Mouse (Mus musculus): ENCODE measurements around the gene Cryzl1. TPM values are rescaled to one million over a fixed set of nuclear protein-coding genes. Genes with fewer than 3 reads are reported as not detected.
A peak's percentile ranks its signal among the peaks of the same experiment; 100 is the strongest.

Gene Cryzl1
- polyA plus RNA-seq, 1 experiment: 19.2 TPM

- 36% methylated on average over 14 of the region's 14 CpGs for WGBS
- no peak for DNase-seq (ENCODE audit: low read depth, low spot score)
These were observed 34.2 kb downstream of the Cryzl1 start for GRCm38 (mm10) chr16:91694455-91695084.

GRCm38 (mm10) chr16:91689791-91690190 is 39.0 kb downstream of the Cryzl1 start:
- no peak for DNase-seq (ENCODE audit: low read depth, low spot score)
- WGBS: 60% methylated on average over 7 of the region's 7 CpGs

GRCm38 (mm10) chr16:91688619-91689334 is 40.0 kb downstream of the Cryzl1 start, which contains the start of gene Donson:
Gene Donson, minus strand, starts transcription at chr16:91688770.
- 1% methylated on average over 71 of the region's 71 CpGs for WGBS
- peak; percentile 43 for DNase-seq (ENCODE audit: low read depth, low spot score)

- DNase-seq (ENCODE audit: low read depth, low spot score): no peak
- WGBS: 2% methylated on average over 51 of the region's 51 CpGs
These were observed 40.7 kb downstream of the Cryzl1 start for GRCm38 (mm10) chr16:91688023-91688618.

GRCm38 (mm10) chr16:91686369-91686768 is 42.4 kb downstream of the Cryzl1 start:
- 76% methylated on average over 5 of the region's 5 CpGs for WGBS
- no peak for DNase-seq (ENCODE audit: low read depth, low spot score)

DNA sequence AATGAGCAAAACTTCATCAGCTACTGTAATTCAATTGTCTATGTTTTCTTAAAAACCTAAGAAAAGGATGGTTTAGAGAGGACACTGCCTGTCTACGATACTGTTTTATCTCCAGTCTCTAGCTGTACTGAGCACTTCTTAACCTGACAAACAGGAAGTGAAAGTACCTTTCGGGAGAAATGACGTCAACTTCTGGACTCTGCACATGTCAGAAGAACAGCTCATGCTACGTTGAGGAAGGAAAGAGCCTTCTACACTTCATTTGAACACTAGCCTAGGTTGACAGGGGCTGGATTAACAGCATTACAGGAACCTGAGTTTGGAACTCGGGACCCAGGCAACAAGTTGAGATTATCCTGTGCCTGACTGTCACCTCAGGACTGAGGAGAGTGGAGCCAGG is 43.2 kb downstream of the Cryzl1 start:
- DNase-seq (ENCODE audit: low read depth, low spot score): peak; percentile 66
- 32% methylated on average over 5 of the region's 5 CpGs for WGBS

GRCm38 (mm10) chr16:91680656-91681055 is 48.1 kb downstream of the Cryzl1 start:
- 67% methylated on average over 5 of the region's 5 CpGs for WGBS
- DNase-seq (ENCODE audit: low read depth, low spot score): no peak

DNA sequence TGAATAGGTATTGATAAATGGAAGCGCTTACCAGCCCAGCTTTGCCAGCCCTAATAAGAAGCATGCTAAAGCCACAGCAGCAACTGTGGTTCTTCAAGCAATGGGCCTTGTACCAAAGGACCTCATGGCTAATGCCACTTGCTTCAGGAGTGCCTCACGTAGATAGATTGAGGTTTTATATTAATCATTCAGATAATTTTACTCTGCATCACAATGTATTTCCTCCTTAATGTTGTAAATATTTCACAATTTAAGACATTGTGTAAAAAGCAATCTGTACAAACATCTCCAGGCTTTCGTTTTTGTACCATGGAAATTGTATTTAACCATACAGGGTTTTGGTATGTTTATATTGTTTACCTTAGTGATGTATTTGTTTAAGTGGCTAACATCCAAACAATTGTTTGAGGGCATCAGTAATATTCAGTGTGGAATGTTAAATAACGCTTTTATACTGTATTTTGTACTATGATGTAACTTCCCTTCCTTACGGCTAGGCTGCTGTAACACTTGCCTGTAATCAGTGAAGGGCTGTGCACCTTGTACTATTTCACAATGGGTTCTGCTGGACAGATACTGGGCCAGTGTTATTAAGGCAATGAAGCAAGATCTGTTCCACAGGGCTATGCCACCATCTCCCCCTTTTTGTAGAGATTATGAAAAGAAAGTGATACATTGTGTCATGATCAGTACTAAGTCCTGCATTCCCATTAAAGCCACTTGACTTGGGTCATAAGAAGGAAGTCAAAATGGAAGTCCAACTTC is 50.4 kb downstream of the Cryzl1 start:
- no peak for DNase-seq (ENCODE audit: low read depth, low spot score)
- WGBS: 64% methylated on average over 5 of the region's 5 CpGs

- WGBS: 40% methylated on average over 4 of the region's 4 CpGs
- DNase-seq (ENCODE audit: low read depth, low spot score): no peak
These were observed 54.3 kb downstream of the Cryzl1 start for GRCm38 (mm10) chr16:91674500-91674899.

DNA sequence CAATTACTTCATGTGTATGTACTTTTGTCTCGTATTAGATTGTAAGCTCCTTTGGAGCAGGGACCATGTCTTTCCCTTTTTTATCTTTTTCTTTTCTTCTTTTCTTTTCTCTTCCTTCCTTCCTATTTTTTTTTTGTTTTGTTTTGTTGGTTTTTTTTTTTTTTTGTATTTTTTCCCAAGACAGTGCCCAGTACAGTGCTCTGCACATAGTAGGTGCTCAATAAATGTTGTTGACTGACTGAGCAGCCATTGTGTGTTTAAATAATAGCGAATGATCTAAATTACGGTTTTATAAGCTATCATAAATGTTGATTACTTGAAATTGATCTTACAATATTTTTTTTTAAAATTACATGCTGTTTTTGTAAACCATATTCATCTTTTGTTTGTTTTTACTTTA is 65.0 kb downstream of the Cryzl1 start:
- 65% methylated on average over 3 of the region's 3 CpGs for WGBS
- DNase-seq (ENCODE audit: low read depth, low spot score): no peak

GRCm38 (mm10) chr16:91662336-91662735 is 66.4 kb downstream of the Cryzl1 start:
- WGBS: 94% methylated on average over 16 of the region's 16 CpGs
- no peak for DNase-seq (ENCODE audit: low read depth, low spot score)

DNA sequence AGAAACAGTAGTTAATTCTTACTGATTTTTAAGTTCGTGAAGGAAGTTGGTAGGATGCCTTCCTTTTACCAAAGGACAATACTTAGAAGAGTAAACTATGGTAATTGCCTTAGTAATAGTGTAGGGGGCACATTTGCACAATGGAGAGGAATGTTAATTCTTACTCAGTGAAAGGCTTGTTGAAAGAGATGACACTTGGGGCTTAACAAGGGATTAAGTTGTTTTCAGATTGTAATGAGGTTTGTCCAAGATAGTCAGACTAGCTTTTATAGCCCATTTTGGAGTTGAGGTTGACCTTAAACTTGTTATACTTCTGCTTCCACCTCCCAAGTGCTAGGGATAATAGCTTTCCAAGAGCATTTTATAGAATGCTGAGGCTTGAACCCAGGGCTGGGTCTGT is 67.4 kb downstream of the Cryzl1 start:
- 61% methylated on average over 1 of the region's 1 CpGs for WGBS
- DNase-seq (ENCODE audit: low read depth, low spot score): no peak

DNA sequence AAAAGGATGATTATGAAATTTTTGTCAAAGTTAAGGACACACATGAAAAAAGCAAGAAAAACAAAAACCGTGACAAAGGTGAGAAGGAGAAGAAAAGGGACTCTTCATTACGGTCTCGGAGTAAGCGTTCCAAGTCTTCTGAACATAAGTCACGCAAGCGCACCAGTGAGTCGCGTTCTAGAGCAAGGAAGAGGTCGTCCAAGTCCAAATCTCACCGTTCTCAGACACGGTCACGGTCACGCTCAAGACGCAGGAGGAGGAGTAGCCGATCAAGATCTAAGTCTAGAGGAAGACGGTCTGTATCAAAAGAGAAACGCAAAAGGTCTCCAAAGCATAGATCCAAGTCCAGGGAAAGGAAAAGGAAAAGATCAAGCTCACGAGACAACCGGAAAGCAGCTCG is 69.0 kb downstream of the Cryzl1 start:
- no peak for DNase-seq (ENCODE audit: low read depth, low spot score)
- 97% methylated on average over 20 of the region's 20 CpGs for WGBS

GRCm38 (mm10) chr16:91658471-91658870 is 70.3 kb downstream of the Cryzl1 start:
- DNase-seq (ENCODE audit: low read depth, low spot score): no peak
- 96% methylated on average over 5 of the region's 5 CpGs for WGBS

DNA sequence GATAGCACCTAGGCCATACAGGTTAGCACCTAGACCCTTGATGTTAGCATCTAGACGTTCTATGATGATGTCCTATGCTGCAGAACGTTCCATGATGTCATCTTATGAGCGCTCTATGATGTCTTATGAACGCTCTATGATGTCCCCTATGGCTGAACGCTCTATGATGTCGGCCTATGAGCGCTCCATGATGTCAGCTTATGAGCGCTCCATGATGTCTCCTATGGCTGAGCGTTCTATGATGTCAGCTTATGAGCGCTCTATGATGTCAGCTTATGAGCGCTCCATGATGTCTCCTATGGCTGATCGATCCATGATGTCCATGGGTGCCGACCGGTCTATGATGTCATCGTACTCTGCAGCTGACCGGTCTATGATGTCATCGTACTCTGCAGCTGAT is 71.5 kb downstream of the Cryzl1 start:
- 98% methylated on average over 17 of the region's 17 CpGs for WGBS
- DNase-seq (ENCODE audit: low read depth, low spot score): no peak

DNA sequence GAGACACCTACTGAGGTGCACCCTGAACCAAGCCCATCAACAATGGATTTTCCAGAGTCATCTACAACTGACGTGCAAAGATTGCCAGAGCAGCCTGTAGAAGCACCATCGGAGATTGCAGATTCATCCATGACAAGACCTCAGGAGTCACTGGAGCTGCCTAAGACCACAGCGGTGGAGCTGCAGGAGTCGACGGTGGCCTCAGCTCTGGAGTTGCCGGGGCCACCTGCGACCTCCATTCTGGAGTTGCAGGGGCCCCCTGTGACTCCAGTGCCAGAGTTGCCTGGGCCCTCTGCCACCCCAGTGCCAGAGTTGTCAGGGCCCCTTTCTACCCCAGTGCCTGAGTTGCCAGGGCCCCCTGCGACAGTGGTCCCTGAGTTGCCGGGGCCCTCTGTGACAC is 73.5 kb downstream of the Cryzl1 start:
- no peak for DNase-seq (ENCODE audit: low read depth, low spot score)
- WGBS: 95% methylated on average over 9 of the region's 9 CpGs

- DNase-seq (ENCODE audit: low read depth, low spot score): no peak
These were observed 76.6 kb downstream of the Cryzl1 start for GRCm38 (mm10) chr16:91652191-91652590.

DNA sequence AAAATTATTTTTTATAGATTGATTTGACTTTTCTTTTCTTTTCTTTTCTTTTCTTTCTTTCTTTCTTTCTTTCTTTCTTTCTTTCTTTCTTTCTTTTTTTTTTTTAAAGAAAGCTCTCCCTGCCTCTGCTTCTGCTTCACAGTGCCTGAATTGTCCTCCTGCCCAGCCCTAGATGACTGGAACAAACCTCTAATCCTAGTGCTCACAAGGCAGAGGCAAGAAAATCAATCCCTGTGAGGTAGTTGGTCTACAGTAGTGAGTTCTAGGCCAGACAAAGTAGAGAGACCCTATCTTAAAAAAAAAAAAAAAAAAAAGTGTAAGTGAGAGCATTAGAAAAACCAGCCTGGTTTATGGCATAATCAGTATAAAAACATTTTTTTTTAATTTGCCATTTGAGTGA is 79.0 kb downstream of the Cryzl1 start:
- no peak for DNase-seq (ENCODE audit: low read depth, low spot score)

More at GRCm38 (mm10) chr16:91652191-91652590, 76.6 kb downstream of the Cryzl1 start:
- 94% methylated on average over 3 of the region's 3 CpGs for WGBS

DNA sequence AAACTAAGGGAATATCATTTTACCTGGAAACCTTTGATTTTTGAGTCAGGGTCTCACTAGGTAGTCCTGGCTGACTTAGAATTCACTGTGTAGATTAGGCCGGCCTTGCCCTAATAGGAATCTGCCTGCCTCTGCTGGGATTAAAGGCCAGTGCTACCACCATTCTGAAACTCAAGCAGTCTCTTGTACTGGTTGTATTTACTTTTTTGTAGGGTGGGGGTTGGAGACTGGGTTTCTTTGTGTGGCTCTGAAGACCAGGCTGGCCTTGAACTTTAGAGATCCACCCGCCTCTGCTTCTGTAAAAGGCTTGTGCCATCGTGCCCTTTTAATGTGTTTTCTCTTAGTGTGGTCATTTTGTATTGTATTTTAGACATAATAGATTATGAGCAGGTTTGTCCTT is 79.5 kb downstream of the Cryzl1 start:
- WGBS: 14% methylated on average over 3 of the region's 3 CpGs
- no peak for DNase-seq (ENCODE audit: low read depth, low spot score)

- DNase-seq (ENCODE audit: low read depth, low spot score): no peak
- WGBS: under 1% methylated on average over 25 of the region's 25 CpGs
These were observed 80.6 kb downstream of the Cryzl1 start for GRCm38 (mm10) chr16:91648220-91648550.
